Mouse (Mus musculus) testis, adult 2 months (tissue): ENCODE measurements around the gene Pgm5.

Experiments
- CTCF ChIP-seq: fragments of 200-500 bp; IDR thresholded peaks from 2 replicates; pipeline ENCODE4 v1.5.1; 2012; ENCODE audit warnings: low read depth, mild to moderate bottlenecking, inconsistent platforms, low read length, moderate library complexity; ENCODE audit not compliant: control insufficient read depth, insufficient read depth, insufficient replicate concordance
- POLR2A ChIP-seq: fragments of 200-500 bp; IDR thresholded peaks from 2 replicates; pipeline ENCODE4 v1.6.1; 2012; ENCODE audit warnings: low read depth, mild to moderate bottlenecking, inconsistent platforms, low read length, moderate library complexity; ENCODE audit not compliant: control insufficient read depth

DNA sequence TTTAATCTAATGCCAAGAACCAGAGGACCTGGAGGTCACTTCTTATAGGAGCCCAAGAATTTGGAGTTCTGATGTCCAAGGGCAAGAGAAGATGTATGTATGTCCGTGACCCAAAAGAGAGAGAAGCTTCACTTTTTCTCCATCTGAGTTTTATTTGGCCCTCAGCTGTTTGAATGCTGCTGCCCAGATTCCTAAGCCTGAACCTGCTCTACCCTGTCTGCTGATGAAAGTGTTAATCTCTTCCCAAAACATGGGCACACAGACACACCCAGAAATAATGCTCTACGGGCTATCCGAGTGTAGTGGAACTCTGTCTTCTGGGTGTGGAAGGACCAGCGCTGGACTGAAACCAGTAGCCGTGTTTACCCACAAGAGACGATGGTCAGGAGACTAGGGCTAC lies 223.7 kb downstream of the Pgm5 start:
- TF ChIP-seq CTCF (no peak), POLR2A (no peak)
